Mouse (Mus musculus) ES-E14 (cell line): ENCODE results near the gene Kat2a.

ENCODE experiments used
- CHD2 ChIP-seq: IDR thresholded peaks from 2 replicates; pipeline ENCODE4 v1.6.1; 2014; ENCODE audit warnings: mild to moderate bottlenecking, low read depth, low read length, inconsistent platforms
- HCFC1 ChIP-seq: IDR thresholded peaks from 2 replicates; pipeline ENCODE4 v1.6.1; 2012; ENCODE audit warnings: low read length, inconsistent platforms, borderline replicate concordance; ENCODE audit not compliant: insufficient read depth
- MAFK ChIP-seq: IDR thresholded peaks from 2 replicates; pipeline ENCODE4 v1.6.1; 2014; ENCODE audit warnings: mild to moderate bottlenecking, low read depth, low read length, inconsistent platforms; ENCODE audit not compliant: insufficient read depth
- ZC3H11A ChIP-seq: IDR thresholded peaks from 2 replicates; pipeline ENCODE4 v1.6.1; 2012; ENCODE audit warnings: low read depth, mild to moderate bottlenecking, inconsistent platforms, low read length, borderline replicate concordance
- ZNF384 ChIP-seq: IDR thresholded peaks from 2 replicates; pipeline ENCODE4 v1.6.1; 2012; ENCODE audit warnings: low read depth, low read length, inconsistent platforms

DNA sequence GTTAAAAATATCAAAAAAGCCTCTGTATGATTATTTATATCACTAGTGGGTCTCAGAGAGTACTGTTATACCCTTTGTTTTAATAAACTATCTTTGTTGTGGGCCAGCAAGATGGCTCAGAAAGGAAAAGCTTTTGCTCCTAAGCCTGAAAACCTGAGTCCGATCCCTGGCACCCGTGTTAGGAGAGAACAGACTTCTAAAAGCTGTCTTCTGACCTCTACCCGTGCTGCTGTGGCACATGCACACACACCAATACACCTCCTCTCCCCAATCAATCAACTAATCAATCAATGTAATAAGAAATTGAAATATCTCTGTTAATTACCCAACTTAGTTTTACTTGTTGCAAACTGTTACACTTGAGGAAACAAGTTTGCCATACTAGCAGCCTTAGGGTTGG is 11.6 kb downstream of the Kat2a start:
- no peak for TF ChIP-seq MAFK
- TF ChIP-seq ZC3H11A: no peak
- TF ChIP-seq CHD2: no peak
- no peak for TF ChIP-seq ZNF384
- no peak for TF ChIP-seq HCFC1
